Mouse (Mus musculus): ENCODE results near the gene Ank.

DNA sequence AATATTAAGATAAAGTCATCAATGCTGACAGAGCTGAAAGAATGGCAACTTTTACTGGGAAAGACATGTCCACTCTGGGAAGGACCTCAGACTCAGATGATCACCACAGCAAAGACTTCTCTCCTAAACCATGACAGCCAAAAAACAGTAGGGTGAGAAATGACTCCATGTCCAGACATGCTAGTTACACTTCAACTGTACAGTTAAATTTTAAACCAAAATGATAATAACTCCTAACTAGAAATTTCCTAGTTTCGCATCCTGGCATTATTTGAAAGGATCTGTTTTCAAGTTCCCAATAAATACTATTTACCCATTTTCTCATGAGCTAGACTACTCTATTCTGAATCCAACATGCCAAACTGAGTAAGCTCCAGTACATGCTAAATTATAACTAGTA lies 159.8 kb downstream of the Ank start:
- TF ChIP-seq CTCF (IDR thresholded peaks at IDR 0.05; ENCODE audit: borderline replicate concordance, control insufficient read depth, extremely low read depth, insufficient read depth, low read length, poor library complexity) (no peak), POLR2A (IDR thresholded peaks at IDR 0.05; ENCODE audit: control insufficient read depth, extremely low read depth, insufficient read depth, low read length, poor library complexity) (no peak)
